Mouse (Mus musculus): ENCODE measurements at regions not wholly inside any gene's neighbourhood (a gene's known extent, or its start where the extent isn't known, plus 50 kb on each side); places are given as distances from the start of the nearest gene placed in this dataset.
A peak's percentile ranks its signal among the peaks of the same experiment; 100 is the strongest.

DNA sequence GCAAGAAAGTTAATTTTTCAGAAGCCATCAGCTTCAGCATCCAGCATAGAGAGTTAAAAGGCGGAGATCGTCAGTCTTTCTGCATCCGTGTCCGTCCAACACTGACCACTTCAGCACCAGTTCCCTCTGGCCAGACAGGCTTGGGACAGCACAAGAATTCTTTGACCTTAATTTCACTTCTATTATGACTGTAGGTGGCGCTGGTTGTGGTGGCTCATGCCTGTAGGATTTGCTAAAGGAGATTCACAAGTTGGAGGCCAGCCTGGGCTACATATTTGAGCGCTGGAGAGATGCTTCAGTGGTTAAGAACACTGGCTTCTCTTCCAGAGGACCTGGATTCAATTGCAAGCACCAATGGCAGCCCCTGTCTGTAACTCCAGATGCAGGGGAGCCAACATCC lies 66.0 kb downstream of the Amer2 start:
- Histone ChIP-seq H3K4me3 (replicated peaks) (no peak overlapping the region), H3K9me3 (ENCODE audit: control insufficient read depth, low read length) (0 out of 2 replicates have a peak, but pooled peaks cover 3% of the 10 kb centered on the region), H3K36me3 (ENCODE audit: control insufficient read depth) (no peaks in the 10 kb centered on the region), H3K27me3 (ENCODE audit: control insufficient read depth) (no peaks in the 10 kb centered on the region), H3K4me1 (ENCODE audit: control insufficient read depth) (no peaks in the 10 kb centered on the region)
- TF ChIP-seq TAL1 (IDR thresholded peaks at IDR 0.05; ENCODE audit: low read length) = no peak
- no peak for TF ChIP-seq GATA1 (IDR thresholded peaks at IDR 0.05; ENCODE audit: low read length)

DNA sequence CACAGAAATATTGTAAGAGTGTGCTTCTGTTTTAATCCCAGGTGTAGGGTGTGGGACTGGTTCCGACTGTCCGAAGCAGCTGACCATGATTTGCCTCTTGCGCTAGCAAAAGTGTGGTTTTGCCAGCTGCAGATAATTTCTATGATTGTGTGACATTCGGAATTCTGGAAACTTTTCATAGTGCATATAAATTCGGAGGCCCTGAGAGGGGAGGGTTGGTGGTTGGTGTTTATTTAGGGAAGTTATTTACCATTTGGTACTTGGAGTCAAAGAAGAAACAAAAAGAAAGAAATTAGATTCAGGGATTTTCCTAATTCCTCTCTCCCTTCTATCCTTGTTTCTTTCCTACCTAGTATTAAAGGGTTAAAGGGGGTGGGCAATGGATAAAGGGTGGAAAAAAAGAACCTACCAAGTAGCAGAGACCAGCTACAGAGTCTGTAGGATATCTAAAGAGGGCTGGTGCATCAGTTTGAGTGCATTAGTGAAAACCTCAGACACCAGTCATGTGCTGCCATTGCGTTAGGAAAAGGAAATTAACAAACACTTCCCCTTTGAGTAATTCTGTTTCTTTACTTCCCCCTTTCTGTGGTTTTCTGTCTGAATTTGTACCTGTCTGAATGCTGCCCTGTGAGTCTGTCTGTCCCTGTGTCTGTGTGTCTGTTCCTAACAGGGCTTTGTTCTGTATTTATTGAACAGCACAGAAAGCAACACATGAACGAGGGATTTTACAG lies 70.9 kb downstream of the Amer2 start:
- H3K27me3 ChIP-seq (ENCODE audit: control insufficient read depth) = no peaks in the 10 kb centered on the region
- TF ChIP-seq TAL1 (IDR thresholded peaks at IDR 0.05; ENCODE audit: low read length) (no peak), GATA1 (IDR thresholded peaks at IDR 0.05; ENCODE audit: low read length) (no peak)
- H3K9me3 ChIP-seq (ENCODE audit: control insufficient read depth, low read length) = 0 out of 2 replicates have a peak, but pooled peaks cover 3% of the 10 kb centered on the region
- no peaks in the 10 kb centered on the region for H3K4me1 ChIP-seq (ENCODE audit: control insufficient read depth)
- no peaks in the 10 kb centered on the region for H3K36me3 ChIP-seq (ENCODE audit: control insufficient read depth)
- H3K4me3 ChIP-seq (replicated peaks) = no peak overlapping the region

DNA sequence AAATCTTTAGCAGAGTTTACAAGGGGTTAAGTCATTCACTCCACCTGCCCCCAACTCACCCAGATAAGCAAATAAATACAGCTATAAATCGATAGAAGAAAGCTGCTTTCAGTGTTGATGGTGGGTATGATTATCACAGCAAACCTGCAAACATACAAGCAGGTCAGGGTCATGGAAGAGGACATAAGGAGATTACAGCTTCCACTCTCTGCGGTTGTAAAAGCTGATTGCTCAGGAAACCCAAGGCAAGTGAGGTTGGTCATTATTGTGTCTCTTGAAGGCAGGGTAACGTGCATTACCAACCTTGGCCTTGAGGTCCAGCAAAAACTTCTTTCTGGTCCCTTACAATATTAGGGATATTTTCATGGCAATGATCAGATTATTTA lies 71.5 kb downstream of the Amer2 start:
- Histone ChIP-seq H3K4me1 (ENCODE audit: control insufficient read depth) (no peaks in the 10 kb centered on the region), H3K9me3 (ENCODE audit: control insufficient read depth, low read length) (0 out of 2 replicates have a peak, but pooled peaks cover 3% of the 10 kb centered on the region), H3K27me3 (ENCODE audit: control insufficient read depth) (no peaks in the 10 kb centered on the region), H3K4me3 (replicated peaks) (no peak overlapping the region), H3K36me3 (ENCODE audit: control insufficient read depth) (no peaks in the 10 kb centered on the region)
- no peak for TF ChIP-seq TAL1 (IDR thresholded peaks at IDR 0.05; ENCODE audit: low read length)
- TF ChIP-seq GATA1 (IDR thresholded peaks at IDR 0.05; ENCODE audit: low read length) = no peak

DNA sequence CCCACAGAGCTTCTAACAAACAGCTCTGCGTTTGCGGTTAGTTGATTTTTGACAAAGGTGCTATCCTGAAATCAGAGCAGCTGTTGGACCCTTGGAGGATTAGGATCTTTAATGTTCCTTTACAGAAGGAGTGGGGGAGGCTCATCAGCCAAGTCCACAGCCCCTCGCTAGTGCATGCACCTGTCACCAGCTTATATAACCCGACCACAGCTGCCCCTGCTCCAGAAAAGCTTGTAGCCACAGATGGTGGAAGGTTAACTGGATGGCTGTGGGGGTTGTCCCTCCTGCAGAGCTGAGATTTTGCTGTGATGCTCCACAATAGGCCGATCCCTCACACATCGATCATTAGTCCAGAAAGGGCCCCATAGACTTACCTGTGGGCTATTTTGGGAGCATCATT lies 73.0 kb downstream of the Amer2 start:
- TF ChIP-seq GATA1 (IDR thresholded peaks at IDR 0.05; ENCODE audit: low read length) = no peak
- no peak for TF ChIP-seq TAL1 (IDR thresholded peaks at IDR 0.05; ENCODE audit: low read length)
- H3K36me3 ChIP-seq (ENCODE audit: control insufficient read depth) = no peaks in the 10 kb centered on the region

DNA sequence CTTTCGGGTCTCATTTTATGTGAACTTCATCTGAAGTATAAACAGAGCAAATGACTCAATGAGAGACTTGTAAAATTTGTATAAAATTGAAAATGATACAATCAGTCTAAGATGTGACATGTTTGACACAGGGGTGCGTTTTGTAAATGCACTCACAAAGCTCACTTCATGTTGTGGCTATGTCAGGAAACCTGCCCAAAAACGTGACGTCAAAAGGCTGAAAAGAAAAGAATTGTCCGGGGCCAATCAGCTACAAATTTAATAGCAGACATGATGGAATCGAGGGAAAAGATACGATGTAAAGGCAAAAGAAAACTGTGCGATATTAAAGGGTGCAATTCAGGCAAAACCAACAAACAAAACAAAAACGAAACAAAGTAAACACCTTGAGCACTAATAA lies 78.2 kb downstream of the Amer2 start:
- Histone ChIP-seq H3K4me1 (ENCODE audit: control insufficient read depth) (no peaks in the 10 kb centered on the region), H3K36me3 (ENCODE audit: control insufficient read depth) (no peaks in the 10 kb centered on the region), H3K27me3 (ENCODE audit: control insufficient read depth) (no peaks in the 10 kb centered on the region), H3K9me3 (ENCODE audit: control insufficient read depth, low read length) (no peaks in the 10 kb centered on the region), H3K4me3 (replicated peaks) (no peak overlapping the region)
- TF ChIP-seq TAL1 (IDR thresholded peaks at IDR 0.05; ENCODE audit: low read length) (no peak), GATA1 (IDR thresholded peaks at IDR 0.05; ENCODE audit: low read length) (no peak)

More for the DNA sequence above, 73.0 kb downstream of the Amer2 start:
- Histone ChIP-seq H3K27me3 (ENCODE audit: control insufficient read depth) (no peaks in the 10 kb centered on the region), H3K4me3 (replicated peaks) (no peak overlapping the region), H3K4me1 (ENCODE audit: control insufficient read depth) (no peaks in the 10 kb centered on the region), H3K9me3 (ENCODE audit: control insufficient read depth, low read length) (0 out of 2 replicates have a peak, but pooled peaks cover 3% of the 10 kb centered on the region)

DNA sequence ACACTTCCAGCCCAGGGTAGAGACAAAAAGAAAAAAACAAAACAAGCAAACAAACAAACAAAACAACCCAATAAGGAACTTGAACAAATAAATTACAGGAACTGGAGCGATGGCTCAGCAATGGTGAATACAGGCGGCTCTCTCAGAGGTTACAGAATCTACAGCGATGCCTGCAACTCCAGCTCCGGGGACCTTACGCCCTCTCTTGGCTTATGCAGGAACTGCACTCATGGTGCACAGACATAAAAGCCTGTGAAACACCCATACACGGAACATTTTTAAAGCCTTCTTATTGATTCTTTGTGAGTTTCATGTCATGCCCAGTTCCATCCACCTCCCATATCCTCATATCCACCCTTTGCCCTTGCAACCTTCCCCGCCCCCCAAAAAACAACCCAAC lies 78.6 kb downstream of the Amer2 start:
- H3K4me1 ChIP-seq (ENCODE audit: control insufficient read depth) = no peaks in the 10 kb centered on the region
- no peak overlapping the region for H3K4me3 ChIP-seq (replicated peaks)
- no peaks in the 10 kb centered on the region for H3K36me3 ChIP-seq (ENCODE audit: control insufficient read depth)
- TF ChIP-seq GATA1 (IDR thresholded peaks at IDR 0.05; ENCODE audit: low read length) (no peak), TAL1 (IDR thresholded peaks at IDR 0.05; ENCODE audit: low read length) (no peak)
- no peaks in the 10 kb centered on the region for H3K9me3 ChIP-seq (ENCODE audit: control insufficient read depth, low read length)
- H3K27me3 ChIP-seq (ENCODE audit: control insufficient read depth) = no peaks in the 10 kb centered on the region

DNA sequence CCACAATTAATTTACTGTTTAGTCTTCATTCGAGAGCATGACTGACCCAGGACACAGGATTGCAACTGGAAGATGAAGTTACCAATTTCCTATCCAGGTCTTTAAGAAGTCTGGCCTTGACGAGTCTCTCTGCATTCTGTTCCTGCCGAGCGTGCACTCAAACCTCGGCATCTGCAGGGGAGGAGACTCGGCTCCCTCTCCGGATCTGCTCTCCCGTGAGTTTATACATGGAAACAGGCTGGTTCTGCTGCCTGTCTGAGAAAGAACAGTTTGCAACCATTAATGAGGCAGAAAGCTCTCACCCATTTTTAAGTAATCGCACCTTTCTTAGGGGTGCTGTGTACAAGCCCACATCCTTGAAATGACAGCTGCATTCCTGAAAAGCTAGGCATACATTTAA lies 83.7 kb downstream of the Amer2 start:
- no peaks in the 10 kb centered on the region for H3K4me1 ChIP-seq (ENCODE audit: control insufficient read depth)
- H3K27me3 ChIP-seq (ENCODE audit: control insufficient read depth) = no peaks in the 10 kb centered on the region
- TF ChIP-seq GATA1 (IDR thresholded peaks at IDR 0.05; ENCODE audit: low read length) = no peak
- no peaks in the 10 kb centered on the region for H3K9me3 ChIP-seq (ENCODE audit: control insufficient read depth, low read length)
- H3K36me3 ChIP-seq (ENCODE audit: control insufficient read depth) = no peaks in the 10 kb centered on the region
- no peak overlapping the region for H3K4me3 ChIP-seq (replicated peaks)

DNA sequence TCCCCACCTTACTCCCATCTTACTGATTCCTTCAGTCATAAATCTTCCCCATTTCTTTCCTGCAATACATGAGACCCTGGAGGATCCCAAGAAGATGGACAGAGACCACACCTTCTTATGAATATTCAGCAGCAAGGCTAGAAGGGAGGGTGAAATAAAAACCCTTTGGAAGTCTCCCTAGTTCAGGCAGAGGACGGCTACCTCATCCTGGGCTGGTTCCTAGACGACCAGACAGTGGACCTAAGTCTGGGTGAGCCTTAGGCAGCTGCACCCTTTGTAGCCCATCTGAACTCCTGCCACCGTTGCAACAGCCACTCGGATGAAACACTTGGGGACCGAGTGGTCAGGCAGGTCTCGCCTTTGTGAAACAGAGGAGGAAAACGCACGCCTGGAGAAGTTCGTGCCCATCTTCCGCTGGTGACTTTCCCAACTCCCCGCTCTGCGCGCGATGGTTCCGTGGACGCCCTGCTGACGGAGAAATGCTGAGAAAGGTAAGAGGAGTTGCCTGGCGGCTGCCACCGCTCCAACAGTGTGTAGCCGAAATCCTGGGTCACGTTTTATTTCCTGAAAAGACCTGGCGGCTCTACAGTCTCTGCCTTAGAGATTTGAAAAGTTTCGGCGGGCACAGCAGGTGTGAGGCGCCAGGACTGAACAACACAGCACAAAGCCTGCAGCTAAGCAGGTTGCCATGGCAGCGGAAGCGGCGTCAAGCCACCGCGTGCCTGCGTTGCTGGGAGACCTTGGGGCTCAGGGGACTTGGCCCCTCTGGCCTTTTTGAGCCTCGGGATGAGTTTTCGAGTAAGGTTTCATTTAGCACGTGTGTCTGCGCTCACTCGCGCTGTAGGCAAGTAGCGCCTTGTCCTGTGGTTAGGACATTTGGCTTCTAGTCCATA lies 112.2 kb downstream of the Amer2 start:
- H3K36me3 ChIP-seq (ENCODE audit: control insufficient read depth) = no peaks in the 10 kb centered on the region
- H3K27me3 ChIP-seq (ENCODE audit: control insufficient read depth) = peaks cover 26% of the 10 kb centered on the region
- TF ChIP-seq GATA1 (IDR thresholded peaks at IDR 0.05; ENCODE audit: low read length) = no peak
- H3K4me3 ChIP-seq (replicated peaks) = peak overlapping the region; percentile 12
- no peaks in the 10 kb centered on the region for H3K9me3 ChIP-seq (ENCODE audit: control insufficient read depth, low read length)
- H3K4me1 ChIP-seq (ENCODE audit: control insufficient read depth) = no peaks in the 10 kb centered on the region

DNA sequence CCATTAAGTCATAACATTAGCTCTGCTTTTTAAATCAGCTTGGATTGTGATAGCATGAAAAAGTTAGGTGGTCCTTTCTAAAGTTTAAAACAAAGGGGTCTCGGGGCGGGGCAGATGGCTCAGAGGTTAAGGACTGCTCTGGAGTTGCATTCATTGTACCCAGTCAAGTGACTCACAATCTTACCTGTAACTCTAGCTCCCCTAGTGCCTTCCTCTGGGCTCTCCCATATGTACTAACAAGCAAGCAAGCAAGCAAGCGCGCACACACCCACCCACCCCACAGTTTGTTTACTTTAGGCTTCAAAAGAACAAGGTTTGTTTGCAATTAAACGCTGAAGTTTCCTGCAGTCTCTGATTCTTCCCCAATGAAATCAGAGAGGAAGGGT lies 112.8 kb downstream of the Amer2 start:
- no peak overlapping the region for H3K4me3 ChIP-seq (replicated peaks)
- H3K27me3 ChIP-seq (ENCODE audit: control insufficient read depth) = peaks cover 26% of the 10 kb centered on the region
- H3K9me3 ChIP-seq (ENCODE audit: control insufficient read depth, low read length) = no peaks in the 10 kb centered on the region
- no peaks in the 10 kb centered on the region for H3K36me3 ChIP-seq (ENCODE audit: control insufficient read depth)
- no peaks in the 10 kb centered on the region for H3K4me1 ChIP-seq (ENCODE audit: control insufficient read depth)
- TF ChIP-seq GATA1 (IDR thresholded peaks at IDR 0.05; ENCODE audit: low read length) (no peak), TAL1 (IDR thresholded peaks at IDR 0.05; ENCODE audit: low read length) (no peak)

Data from erythroblast, embryonic 14.5 days (primary cell).